Mouse (Mus musculus) urinary bladder, postnatal 10 days (tissue): ENCODE results near the gene Fam151b.

Experiments
- DNase-seq: peaks from one replicate; pipeline ENCODE4 v3.0.0; 2022; ENCODE audit warnings: low spot score

The Fam151b gene

GRCm38 (mm10) chr13:92419630-92420029 lies 64.2 kb downstream of the Fam151b start:
- DNase-seq = no peak

- DNase-seq = no peak
Measured at GRCm38 (mm10) chr13:92410486-92410885, 73.3 kb downstream of the Fam151b start.

GRCm38 (mm10) chr13:92403496-92403895 lies 80.3 kb downstream of the Fam151b start:
- DNase-seq = no peak

GRCm38 (mm10) chr13:92402063-92402462 lies 81.8 kb downstream of the Fam151b start:
- no peak for DNase-seq
